Mouse (Mus musculus) spleen, adult 18-20 months (tissue): ENCODE data around the gene Gm49394.

Experiments
- DNase-seq, 2 experiments: peaks; one replicate each; pipeline ENCODE4 v3.0.0; 2022; ENCODE audit warnings: mixed read lengths in 2 of 2

Gene Gm49394

DNA sequence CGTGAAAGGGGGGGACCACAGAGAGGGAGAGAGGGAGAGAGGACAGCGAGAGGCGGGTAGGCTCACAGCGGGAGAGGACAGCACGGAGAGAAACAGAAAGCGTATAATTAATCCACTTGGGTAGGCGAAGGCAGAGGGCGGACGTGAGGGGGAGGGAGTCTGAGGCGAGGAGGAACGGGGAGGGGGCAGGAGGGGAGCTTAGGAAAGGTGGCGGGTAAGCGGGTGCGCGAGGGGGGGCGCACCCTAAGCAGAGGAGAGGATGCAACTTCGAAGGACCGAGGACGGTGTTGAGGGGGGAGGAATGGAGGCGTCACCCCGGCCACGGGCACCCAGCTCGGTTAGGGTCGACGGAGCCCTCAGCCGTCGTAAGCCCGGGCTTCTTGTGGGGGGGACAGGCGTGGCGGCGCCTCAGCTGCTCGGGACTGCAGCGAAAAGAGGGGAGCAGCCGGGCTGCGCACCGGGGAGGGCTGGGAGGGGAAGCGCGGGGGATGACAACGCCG lies 11.0 kb downstream of the Gm49394 start:
- DNase-seq: no peak

DNA sequence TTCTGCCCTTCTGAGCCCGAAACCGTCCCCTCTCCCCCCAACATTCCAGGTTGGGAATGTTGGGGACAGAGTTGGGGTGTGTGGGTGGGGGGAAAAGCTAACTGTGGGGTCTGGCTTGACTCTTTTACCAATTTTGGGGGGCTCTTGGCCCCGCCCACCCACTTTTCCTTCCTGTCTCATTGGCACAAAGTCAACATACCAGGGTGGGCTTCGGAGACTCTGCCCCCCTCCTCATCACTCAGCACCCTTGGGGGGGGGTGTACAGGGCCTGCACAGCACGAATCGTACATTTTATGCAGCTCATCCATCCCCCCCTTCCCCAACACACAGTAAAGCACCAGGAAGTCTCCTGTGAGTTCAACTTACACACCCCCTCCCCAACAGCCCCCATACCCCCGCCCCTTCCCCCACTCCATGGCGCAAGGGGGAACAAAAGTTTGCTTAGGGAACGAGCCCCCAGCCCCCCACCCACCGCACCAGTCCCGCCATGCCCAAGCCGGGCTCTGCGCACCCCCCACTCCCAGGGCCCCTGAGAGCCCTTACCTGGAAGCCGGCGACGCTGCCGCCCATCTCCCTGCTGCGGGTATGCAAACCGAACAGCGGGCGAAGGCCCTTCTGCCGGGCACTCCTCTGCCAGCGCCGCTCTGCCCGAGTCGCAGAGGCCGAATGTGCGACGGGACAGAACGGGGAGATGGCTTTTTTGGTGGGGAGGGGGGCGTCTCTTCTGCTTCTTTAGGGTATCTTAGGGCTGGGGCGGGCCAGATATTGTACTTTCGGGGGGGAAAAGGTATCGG lies 11.7 kb downstream of the Gm49394 start:
- DNase-seq: no peak

DNA sequence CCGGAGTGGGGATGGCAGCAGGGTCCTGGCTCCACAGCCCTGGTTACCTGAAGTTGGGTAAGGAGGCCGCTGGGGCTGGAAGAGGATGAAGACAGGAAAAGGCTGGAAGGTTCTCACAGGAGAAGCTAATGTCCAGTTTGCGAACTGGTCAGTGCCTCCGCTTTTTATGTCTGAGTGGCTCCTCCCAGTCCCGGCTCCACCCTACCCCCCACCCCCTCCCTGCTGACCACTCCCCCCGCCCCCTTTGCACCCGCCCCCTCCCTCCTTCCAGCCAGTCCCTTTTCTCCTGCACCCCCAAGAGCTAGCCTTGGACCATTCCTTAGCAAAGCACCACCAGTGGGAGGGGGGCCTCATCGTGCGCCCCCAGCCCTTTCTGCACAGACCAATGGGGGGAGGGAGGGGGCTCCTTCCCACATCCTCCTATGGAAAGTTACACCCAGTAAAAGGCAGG lies 12.4 kb downstream of the Gm49394 start:
- DNase-seq: no peak

GRCm38 (mm10) chr7:142656055-142656454 lies 13.7 kb downstream of the Gm49394 start:
- DNase-seq: no peak

- DNase-seq: no peak
Measured at GRCm38 (mm10) chr7:142655633-142656032, 14.1 kb downstream of the Gm49394 start.

DNA sequence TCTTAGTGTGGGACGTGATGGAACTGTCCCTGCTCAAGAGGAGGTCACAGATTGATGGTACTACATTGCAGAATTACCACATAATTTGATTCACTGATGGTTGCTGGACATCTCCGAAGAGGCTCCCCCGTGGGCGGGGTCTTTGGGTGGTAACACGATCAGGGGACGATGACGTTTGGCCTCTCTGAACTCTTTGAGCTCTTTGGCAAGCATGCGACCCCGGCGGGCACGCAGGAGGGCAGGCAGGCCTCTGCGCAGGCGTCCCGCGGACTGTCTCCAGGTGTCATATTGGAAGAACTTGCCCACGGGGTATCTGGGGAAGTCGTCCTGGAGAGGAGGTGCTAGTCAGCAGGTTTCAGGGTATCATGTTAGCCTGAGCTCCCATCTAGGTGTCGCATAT lies 16.0 kb downstream of the Gm49394 start:
- no peak for DNase-seq

GRCm38 (mm10) chr7:142646676-142647075 lies 23.1 kb downstream of the Gm49394 start:
- DNase-seq: no peak

- DNase-seq: no peak
Measured at GRCm38 (mm10) chr7:142645045-142645444, 24.7 kb downstream of the Gm49394 start.

- DNase-seq: no peak
Measured at GRCm38 (mm10) chr7:142636178-142636577, 33.6 kb downstream of the Gm49394 start.

GRCm38 (mm10) chr7:142630691-142631090 lies 39.1 kb downstream of the Gm49394 start:
- no peak for DNase-seq

- DNase-seq: no peak
Measured at GRCm38 (mm10) chr7:142629806-142630205, 39.9 kb downstream of the Gm49394 start.

DNA sequence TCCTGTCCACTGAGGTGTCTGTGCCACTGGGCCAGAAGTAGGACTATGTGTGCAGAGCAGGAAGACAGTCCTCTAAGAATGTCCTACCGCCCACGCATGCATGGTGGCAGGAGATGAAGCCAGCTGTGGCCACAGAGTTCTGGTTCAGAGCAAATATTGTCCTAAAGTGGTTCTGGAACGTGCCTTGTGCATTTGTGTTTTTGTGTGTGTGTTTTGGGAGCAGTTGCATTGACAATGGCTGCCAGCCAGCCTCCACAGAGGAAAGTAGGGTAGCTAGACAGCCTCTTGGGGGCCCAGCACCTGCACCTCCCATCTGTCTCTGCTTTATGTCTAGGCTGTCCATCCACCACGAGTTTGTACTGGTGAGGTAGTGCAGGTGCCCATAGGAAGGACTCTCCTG lies 47.6 kb downstream of the Gm49394 start:
- no peak for DNase-seq

GRCm38 (mm10) chr7:142613077-142613476 lies 56.7 kb downstream of the Gm49394 start:
- no peak for DNase-seq

DNA sequence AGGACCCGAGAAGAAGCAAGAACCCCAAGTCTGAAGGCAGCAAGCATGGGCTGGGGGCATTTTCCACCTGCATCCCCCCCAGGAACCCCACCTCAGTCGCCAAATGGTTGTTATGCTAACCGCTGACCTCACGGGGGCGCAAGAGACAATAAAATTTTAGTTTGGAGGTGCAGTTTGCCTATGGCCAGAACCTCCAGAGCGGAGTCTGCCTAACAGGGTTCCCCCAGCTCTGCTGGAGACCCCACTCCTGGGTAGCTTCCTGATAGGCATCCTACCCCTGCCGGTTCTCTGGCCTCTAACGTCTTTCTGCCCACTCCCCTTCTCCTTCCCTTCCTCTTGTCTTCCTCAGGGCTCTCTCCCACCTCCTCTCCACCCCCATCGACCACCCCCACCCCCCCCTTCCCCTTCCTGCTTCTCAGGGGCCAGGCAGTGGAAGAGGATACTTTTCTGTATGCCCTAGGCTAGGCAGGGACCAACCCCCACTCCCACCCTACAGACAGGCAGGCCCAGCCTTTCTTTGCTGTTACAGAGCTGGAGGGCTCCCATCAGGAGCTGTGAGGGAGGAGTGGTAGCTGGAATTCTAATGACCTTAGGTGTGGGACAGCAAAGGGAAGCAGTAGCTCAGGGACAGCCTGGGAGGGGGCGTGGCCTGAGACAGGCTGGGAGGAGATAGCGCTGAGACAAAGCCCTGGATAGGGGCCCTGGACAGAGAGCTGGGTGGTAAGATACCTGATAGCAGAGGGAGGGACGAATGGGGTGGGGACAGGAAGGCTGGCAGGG lies 58.9 kb downstream of the Gm49394 start:
- peak in 1 of 2 experiments; percentile 21 for DNase-seq

DNA sequence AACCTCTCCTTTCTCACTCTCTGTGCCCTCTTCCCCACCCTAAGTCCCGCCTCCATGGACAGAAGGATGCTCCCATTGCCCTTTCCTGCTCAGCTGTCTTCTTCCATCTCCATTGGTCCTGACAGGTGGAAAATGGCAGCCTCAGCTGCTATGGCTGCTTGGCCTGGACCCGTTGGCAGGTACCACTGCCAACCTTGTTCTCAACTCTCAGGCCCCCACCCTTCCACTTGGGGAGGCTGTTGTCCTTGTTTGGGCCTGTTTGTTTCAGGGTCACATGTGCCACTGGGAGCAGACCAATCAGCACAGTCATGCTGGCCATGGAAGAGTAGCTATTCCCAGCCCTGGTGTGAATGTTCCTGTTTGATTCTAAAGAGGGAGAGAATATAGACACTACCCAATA lies 68.8 kb downstream of the Gm49394 start:
- no peak for DNase-seq
